18 mouse cellular contexts compared by ENCODE assay signal in the genomic region with DNA sequence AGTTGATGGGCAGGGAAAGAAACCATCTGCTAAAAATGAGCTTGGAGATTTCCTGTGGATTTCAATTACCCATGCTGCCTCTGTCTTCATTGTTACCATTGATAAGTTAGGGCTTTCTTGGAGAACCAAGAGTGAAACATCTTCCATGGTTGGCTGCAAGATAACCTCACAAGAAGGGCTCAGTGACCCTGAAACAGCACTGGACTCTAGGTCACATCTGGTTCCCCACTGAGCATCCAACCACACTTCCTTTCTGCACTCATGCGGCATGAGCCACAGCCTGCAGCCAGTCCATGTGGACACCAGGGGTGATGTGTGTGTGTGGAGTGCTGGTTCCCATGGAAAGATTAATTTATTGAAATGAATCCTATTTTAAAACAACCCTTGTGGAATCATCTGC.
DNase-seq lines count a peak whose midpoint lies in the region; ATAC-seq and TF ChIP-seq lines count a peak whose summit lies in the region.
"Had no signal": no experiment of that assay in that cellular context is flagged by ENCODE, and none has a peak within 500 bp of the region (broad histone marks: within the 10 kb centered on the region; RNA-seq: fewer than 3 reads in every experiment).

No protein-coding gene starts in this region.

- H3K4me1 ChIP-seq in kidney, adult 2 months (ENCODE audit: control insufficient read depth, insufficient read depth, low read length) = no peaks in the 10 kb centered on the region
- H3K4me1 ChIP-seq in megakaryocyte, embryonic 14.5 days = peaks cover 22% of the 10 kb centered on the region
- H3K4me1 ChIP-seq: midbrain, embryonic 13.5 days had no signal

- H3K27ac ChIP-seq in kidney, adult 2 months (ENCODE audit: insufficient read depth, low read depth, low read length) = peak overlapping the region; percentile 20; the same call in 1 of the 2 replicates
- H3K27ac ChIP-seq: embryonic facial prominence, embryonic 13.5 days; midbrain, embryonic 13.5 days had no signal

- no peak for TF ChIP-seq CTCF in kidney, adult 2 months (conservative IDR thresholded peaks at IDR 0.05; ENCODE audit: insufficient read depth, insufficient read length, low read depth, low read length)

- 57% methylated on average over 1 of the region's 1 CpGs for WGBS in kidney, adult 2 months

- no peaks in the 10 kb centered on the region for H3K27me3 ChIP-seq in kidney, adult 2 months (replicated peaks; ENCODE audit: control insufficient read depth, insufficient read depth, low read length)
- peaks cover 10% of the 10 kb centered on the region for H3K27me3 ChIP-seq in megakaryocyte, embryonic 14.5 days (replicated peaks)
- H3K27me3 ChIP-seq: embryonic facial prominence, embryonic 13.5 days; midbrain, embryonic 13.5 days had no signal

- no peak overlapping the region for H3K4me3 ChIP-seq in kidney, adult 2 months (ENCODE audit: insufficient read depth, low read depth, low read length)
- peak overlapping the region; percentile 72 for H3K4me3 ChIP-seq in megakaryocyte, embryonic 14.5 days (replicated peaks)
- H3K4me3 ChIP-seq: embryonic facial prominence, embryonic 13.5 days; midbrain, embryonic 13.5 days had no signal

- DNase-seq in kidney, adult 2 months = peak; percentile 20
- no peak for DNase-seq in kidney, adult 18-20 months
- DNase-seq in embryo, embryonic 10.5 days (ENCODE audit: low spot score) = peak; percentile 60
- no peak for DNase-seq in gastrocnemius, postnatal 36 days
- no peak for DNase-seq in frontal cortex, adult 2 months (ENCODE audit: extremely low spot score in 1 of 2, low spot score in 1 of 2)
- DNase-seq: adrenal gland, adult 8-10 months; B cell, adult 2 months; cerebellum, adult 18-20 months; cerebellum, postnatal 14 days; lung, adult 18-20 months; lung, postnatal 10 days; right cerebral cortex, postnatal 14 days had no signal

- no peak for ATAC-seq in megakaryocyte, adult 5-6 weeks (ENCODE audit: poor library complexity, severe bottlenecking)
- ATAC-seq: activated CD4-positive, CD25-positive, alpha-beta regulatory T cell, adult 4 months; forebrain, embryonic 14.5 days; midbrain, embryonic 13.5 days had no signal

- intact Hi-C loops in gastrocnemius, postnatal 36 days (cut with DNase I) = no loop called here

- no peaks in the 10 kb centered on the region for H3K9me3 ChIP-seq in megakaryocyte, embryonic 14.5 days
- H3K9me3 ChIP-seq: embryonic facial prominence, embryonic 13.5 days; midbrain, embryonic 13.5 days had no signal

- no peak for TF ChIP-seq POLR2A in kidney, adult 2 months (IDR thresholded peaks at IDR 0.05; ENCODE audit: low read depth, low read length)

- H3K36me3 ChIP-seq in kidney, adult 2 months (ENCODE audit: control insufficient read depth, insufficient read depth, low read length) = no peaks in the 10 kb centered on the region
- no peaks in the 10 kb centered on the region for H3K36me3 ChIP-seq in megakaryocyte, embryonic 14.5 days (replicated peaks; ENCODE audit: low read length)
- H3K36me3 ChIP-seq: embryonic facial prominence, embryonic 13.5 days; midbrain, embryonic 13.5 days had no signal

Comparison
In these comparisons a context has a peak if more than half of its experiments do, and no peak if none do; other contexts are left out.
1. DNase-seq: peak in kidney, adult 2 months (single experiment) and embryo, embryonic 10.5 days (single experiment); none in kidney, adult 18-20 months (single experiment), gastrocnemius, postnatal 36 days (0 of 2) and frontal cortex, adult 2 months (0 of 2).